ENCODE assay signal across 16 mouse cellular contexts in genomic region chr8:45291790-45292189, GRCm38 (mm10). TPM values are rescaled to one million over a fixed set of nuclear protein-coding genes. Genes with fewer than 3 reads are reported as not detected.
DNase-seq lines count a peak whose midpoint lies in the region.
"Had no signal": no experiment of that assay in that cellular context is flagged by ENCODE, and none has a peak within 500 bp of the region (broad histone marks: within the 10 kb centered on the region; RNA-seq: fewer than 3 reads in every experiment).

No protein-coding gene starts in this region.

- DNase-seq in heart, adult 11 months, result peak; percentile 60
- no peak for DNase-seq in heart, postnatal 10 days
- DNase-seq in cerebellum, adult 11-12 months, result peak; percentile 39
- peak; percentile 51 to 67 for DNase-seq in cerebellum, postnatal 25 days
- peak; percentile 20 to 39 for DNase-seq in layer of hippocampus, postnatal 10 days (ENCODE audit: low spot score in 2 of 2)
- no peak for DNase-seq in kidney, postnatal 14 days
- DNase-seq in neural tube, embryonic 10.5 days (ENCODE audit: extremely low spot score, low spot score), result no peak
- DNase-seq in gastrocnemius, postnatal 36 days, result no peak
- DNase-seq: adrenal gland, postnatal 10 days; B cell, adult 2 months; gastrocnemius, postnatal 14 days; kidney, postnatal 36 days; lung, adult 2 months; retina, postnatal 1 day; thymus, adult 2 months had no signal

- intact Hi-C loops in heart, postnatal 10 days (cut with DNase I), result no loop called here
- intact Hi-C loops in gastrocnemius, postnatal 36 days (cut with DNase I), result no loop called here

RNA-seq across cellular contexts. Expression of gene Klkb1, which starts 2.9 kb away (rescaled TPM):
- total RNA-seq in heart, postnatal 10 days (2021), result not detected
- under 1 TPM in 1 of 2 experiments, not detected in 1; 0.07 TPM for total RNA-seq in layer of hippocampus, postnatal 10 days (2021)
- total RNA-seq in gastrocnemius, postnatal 36 days (2021), result not detected
- total RNA-seq: ES-E14; gastrocnemius, postnatal 14 days had no signal

RNA-seq across cellular contexts. Expression of gene Gm45753, which starts 16.5 kb away (rescaled TPM):
- total RNA-seq in heart, postnatal 10 days (2021), result not detected
- not detected for total RNA-seq in layer of hippocampus, postnatal 10 days (2021)
- total RNA-seq in gastrocnemius, postnatal 36 days (2021), result not detected
- total RNA-seq: ES-E14; gastrocnemius, postnatal 14 days had no signal

RNA-seq across cellular contexts. Expression of gene F11, which starts 30.0 kb away (rescaled TPM):
- total RNA-seq in heart, postnatal 10 days (2021), result not detected
- total RNA-seq in layer of hippocampus, postnatal 10 days (2021), result not detected
- not detected for total RNA-seq in gastrocnemius, postnatal 36 days (2021)
- total RNA-seq: ES-E14; gastrocnemius, postnatal 14 days had no signal

RNA-seq across cellular contexts. Expression of gene Cyp4v3, which starts 41.2 kb away (rescaled TPM):
- 1 to 10 TPM; 1.5 to 1.7 TPM for total RNA-seq in heart, postnatal 10 days (2021)
- 1 to 10 TPM; 4.9 to 5.4 TPM for total RNA-seq in layer of hippocampus, postnatal 10 days (2021)
- under 1 TPM; 0.59 to 0.64 TPM for total RNA-seq in gastrocnemius, postnatal 36 days (2021)

Comparison
In these comparisons a context has a peak if more than half of its experiments do, and no peak if none do; other contexts are left out.
1. DNase-seq: peak in heart, adult 11 months (single experiment), cerebellum, adult 11-12 months (single experiment), cerebellum, postnatal 25 days (2 of 2) and layer of hippocampus, postnatal 10 days (2 of 2); none in heart, postnatal 10 days (0 of 2), kidney, postnatal 14 days (single experiment), neural tube, embryonic 10.5 days (single experiment) and gastrocnemius, postnatal 36 days (0 of 2).